In genomic region chr1:62701065-62701921, GRCm38 (mm10) we compare ENCODE assay signal across 8 mouse cellular contexts. TPM values are rescaled to one million over a fixed set of nuclear protein-coding genes. Genes with fewer than 3 reads are reported as not detected.
DNase-seq lines count a peak whose midpoint lies in the region; ATAC-seq lines count a peak whose summit lies in the region.

No protein-coding gene starts in this region.

- H3K4me2 ChIP-seq in forebrain, embryonic 13.5 days = no peak overlapping the region
- H3K4me2 ChIP-seq in heart, embryonic 15.5 days = no peak overlapping the region
- H3K4me2 ChIP-seq in lung, embryonic 15.5 days = no peak overlapping the region

- DNase-seq in forebrain, embryonic 10.5 days (ENCODE audit: extremely low spot score, low spot score) = peak; percentile 66
- DNase-seq in adrenal gland, adult 18-20 months (ENCODE audit: low spot score in 2 of 2) = peak; percentile 59 to 73
- DNase-seq in embryo, embryonic 11 days = peak; percentile 92
- DNase-seq in large intestine, adult 2 months (ENCODE audit: low read depth, low spot score) = peak; percentile 87
- peak; percentile 62 for DNase-seq in right cerebral cortex, postnatal 4 days

- H3K4me1 ChIP-seq in forebrain, embryonic 10.5 days = peaks cover 64% of the 10 kb centered on the region
- H3K4me1 ChIP-seq in forebrain, embryonic 13.5 days = peaks cover 32% of the 10 kb centered on the region
- peaks cover 30% of the 10 kb centered on the region for H3K4me1 ChIP-seq in heart, embryonic 15.5 days (replicated peaks)
- H3K4me1 ChIP-seq in lung, embryonic 15.5 days = peaks cover 37% of the 10 kb centered on the region

- WGBS in forebrain, embryonic 10.5 days = 36% methylated on average over 10 of the region's 10 CpGs
- 30% methylated on average over 10 of the region's 10 CpGs for WGBS in forebrain, embryonic 13.5 days
- 36% methylated on average over 10 of the region's 10 CpGs for WGBS in heart, embryonic 15.5 days
- 21% methylated on average over 10 of the region's 10 CpGs for WGBS in large intestine, adult 2 months
- WGBS in lung, embryonic 15.5 days = 33% methylated on average over 10 of the region's 10 CpGs

- no peak overlapping the region for H3K4me3 ChIP-seq in forebrain, embryonic 10.5 days
- no peak overlapping the region for H3K4me3 ChIP-seq in forebrain, embryonic 13.5 days
- H3K4me3 ChIP-seq in heart, embryonic 15.5 days = no peak overlapping the region
- no peak overlapping the region for H3K4me3 ChIP-seq in lung, embryonic 15.5 days

- peaks cover 91% of the 10 kb centered on the region for H3K27me3 ChIP-seq in forebrain, embryonic 10.5 days (ENCODE audit: poor library complexity, severe bottlenecking)
- H3K27me3 ChIP-seq in forebrain, embryonic 13.5 days = peaks cover 53% of the 10 kb centered on the region
- H3K27me3 ChIP-seq in heart, embryonic 15.5 days = peaks cover 20% of the 10 kb centered on the region
- peaks cover 18% of the 10 kb centered on the region for H3K27me3 ChIP-seq in lung, embryonic 15.5 days

- H3K9me3 ChIP-seq in forebrain, embryonic 10.5 days = no peaks in the 10 kb centered on the region
- no peaks in the 10 kb centered on the region for H3K9me3 ChIP-seq in forebrain, embryonic 13.5 days (replicated peaks)
- no peaks in the 10 kb centered on the region for H3K9me3 ChIP-seq in heart, embryonic 15.5 days (replicated peaks)
- H3K9me3 ChIP-seq in lung, embryonic 15.5 days = no peaks in the 10 kb centered on the region

- H3K27ac ChIP-seq in forebrain, embryonic 10.5 days = no peak overlapping the region
- H3K27ac ChIP-seq in forebrain, embryonic 13.5 days = no peak overlapping the region
- H3K27ac ChIP-seq in heart, embryonic 15.5 days = no peak overlapping the region
- H3K27ac ChIP-seq in lung, embryonic 15.5 days = no peak overlapping the region

- H3K9ac ChIP-seq in forebrain, embryonic 13.5 days = no peak overlapping the region
- H3K9ac ChIP-seq in heart, embryonic 15.5 days = no peak overlapping the region
- no peak overlapping the region for H3K9ac ChIP-seq in lung, embryonic 15.5 days

- ATAC-seq in forebrain, embryonic 13.5 days = no peak
- ATAC-seq in heart, embryonic 15.5 days (replicated peaks; ENCODE audit: insufficient number of reproducible peaks, insufficient read depth, low FRiP score, low read depth) = peak; percentile 28
- ATAC-seq in lung, embryonic 15.5 days (ENCODE audit: borderline replicate concordance, extremely low read depth, low FRiP score, low TSS enrichment) = 0 out of 2 replicates have a peak, but pooled peaks have one; percentile 20

- H3K36me3 ChIP-seq in forebrain, embryonic 10.5 days (replicated peaks) = no peaks in the 10 kb centered on the region
- no peaks in the 10 kb centered on the region for H3K36me3 ChIP-seq in forebrain, embryonic 13.5 days (ENCODE audit: poor library complexity, severe bottlenecking)
- H3K36me3 ChIP-seq in heart, embryonic 15.5 days = no peaks in the 10 kb centered on the region
- H3K36me3 ChIP-seq in lung, embryonic 15.5 days = no peaks in the 10 kb centered on the region

RNA-seq across cellular contexts. Expression of gene Nrp2, which starts 1.8 kb away (rescaled TPM):
- 9.6 and 10.5 TPM in 2 replicates for polyA plus RNA-seq in forebrain, embryonic 10.5 days (2016; fragmentation: Nextera tagmentation; extraction: Ambion mirVana)
- 19.5 and 28.3 TPM in 2 replicates for polyA plus RNA-seq in forebrain, embryonic 13.5 days (2015; fragmentation: Nextera tagmentation; extraction: Ambion mirVana)
- total RNA-seq in adrenal gland, adult 18-20 months (2021) = 10 to 100 TPM; 27.9 to 41.1 TPM
- 7.5 and 8.7 TPM in 2 replicates for polyA plus RNA-seq in heart, embryonic 15.5 days (2015; fragmentation: Nextera tagmentation; extraction: Ambion mirVana)
- polyA plus RNA-seq in large intestine, adult 2 months (2012; rRNA removed) = 7.0 and 11.7 TPM in 2 replicates
- 11.5 and 12.4 TPM in 2 replicates for polyA plus RNA-seq in lung, embryonic 15.5 days (2015; fragmentation: Nextera tagmentation; extraction: Ambion mirVana)
